Mouse (Mus musculus): ENCODE data around the gene Olfr1373. TPM values are rescaled to one million over a fixed set of nuclear protein-coding genes. Genes with fewer than 3 reads are reported as not detected.

Gene Olfr1373
- total RNA-seq, 1 experiment = not detected

DNA sequence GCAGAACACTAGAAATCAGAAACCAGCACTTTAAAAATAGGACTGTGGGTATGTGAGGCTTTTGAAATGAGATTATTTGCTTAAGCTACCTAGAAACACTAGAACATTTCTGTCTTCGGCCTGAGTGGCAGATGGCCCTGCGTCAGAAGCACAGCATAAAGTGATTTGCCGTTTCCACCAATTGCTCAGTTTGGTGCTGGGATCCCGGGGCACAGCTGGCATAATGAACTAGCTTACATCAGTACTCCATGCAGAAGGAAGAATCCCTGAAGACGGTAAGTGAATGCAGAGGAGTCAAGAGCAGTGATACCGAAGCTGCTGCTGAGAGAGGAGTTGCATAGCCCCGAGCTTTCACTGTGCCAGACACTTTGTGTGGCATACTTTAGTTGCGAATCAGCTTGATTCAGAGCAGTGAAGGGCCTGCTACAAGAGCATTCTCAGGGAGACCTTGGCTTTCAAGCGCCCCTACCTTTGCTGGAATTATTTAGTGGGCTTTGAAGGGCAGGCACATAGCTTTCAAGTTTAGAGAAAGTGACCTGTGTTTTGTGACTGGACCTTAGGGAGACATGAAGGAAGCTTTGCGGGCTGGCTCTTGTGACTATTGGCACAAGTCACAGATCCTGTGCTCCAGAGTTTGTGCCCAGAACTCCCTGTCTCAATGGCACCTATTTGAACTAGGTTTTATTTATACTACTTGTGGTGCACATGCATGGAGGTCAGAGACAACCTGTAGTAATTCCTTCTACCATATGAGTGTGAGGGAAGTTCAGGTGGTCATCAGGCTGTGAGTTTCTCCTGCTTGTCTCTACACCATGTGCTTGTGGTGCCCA lies 15.5 kb downstream of the Olfr1373 start:
- H3K9ac ChIP-seq (ENCODE audit: insufficient read depth, low read depth, low read length, poor library complexity, severe bottlenecking) = no peak overlapping the region
- no peaks in the 10 kb centered on the region for H3K9me3 ChIP-seq (ENCODE audit: control insufficient read depth, insufficient read depth, low read depth, low read length)
- no peak overlapping the region for H3K4me3 ChIP-seq (ENCODE audit: insufficient read depth in 1 of 2, low read depth in 1 of 2, low read length in 2 of 2, poor library complexity in 1 of 2, severe bottlenecking in 1 of 2)
- in situ Hi-C loops (cut with MboI; ENCODE audit: low sequenced_read_pairs in 2 of 2, unreplicated experiment in 2 of 2) = loop anchor here in 1 of 2 experiments (10.0 kb wide), 1 partner anchor 215 kb away; no protein-coding TSS in a partner anchor
- no peak for TF ChIP-seq ZNF384 (IDR thresholded peaks at IDR 0.05; ENCODE audit: low read depth, low read length)
- no peak for TF ChIP-seq ZC3H11A (IDR thresholded peaks at IDR 0.05; ENCODE audit: borderline replicate concordance, low read depth, low read length)
- TF ChIP-seq MAFK (IDR thresholded peaks at IDR 0.05; ENCODE audit: insufficient read depth, low read depth, low read length) = no peak
- no peak for TF ChIP-seq CHD2 (IDR thresholded peaks at IDR 0.05; ENCODE audit: low read depth, low read length)
- no peak for TF ChIP-seq HCFC1 (IDR thresholded peaks at IDR 0.05; ENCODE audit: borderline replicate concordance, insufficient read depth, low read length)
- no peak for DNase-seq (ENCODE audit: low read depth, low spot score)
- 0 out of 4 replicates have a peak, but pooled peaks cover 0 to 2% of the 10 kb centered on the region in 2 experiments for H3K4me1 ChIP-seq (ENCODE audit: control insufficient read depth in 2 of 2, insufficient read depth in 2 of 2, low read length in 2 of 2, poor library complexity in 1 of 2)
- H3K36me3 ChIP-seq (ENCODE audit: control insufficient read depth, insufficient read depth, low read length, poor library complexity, severe bottlenecking) = peaks cover 5% of the 10 kb centered on the region; the same call in 1 of the 2 replicates
- H3K27ac ChIP-seq (ENCODE audit: insufficient read depth, low read depth, low read length, poor library complexity, severe bottlenecking) = no peak overlapping the region

DNA sequence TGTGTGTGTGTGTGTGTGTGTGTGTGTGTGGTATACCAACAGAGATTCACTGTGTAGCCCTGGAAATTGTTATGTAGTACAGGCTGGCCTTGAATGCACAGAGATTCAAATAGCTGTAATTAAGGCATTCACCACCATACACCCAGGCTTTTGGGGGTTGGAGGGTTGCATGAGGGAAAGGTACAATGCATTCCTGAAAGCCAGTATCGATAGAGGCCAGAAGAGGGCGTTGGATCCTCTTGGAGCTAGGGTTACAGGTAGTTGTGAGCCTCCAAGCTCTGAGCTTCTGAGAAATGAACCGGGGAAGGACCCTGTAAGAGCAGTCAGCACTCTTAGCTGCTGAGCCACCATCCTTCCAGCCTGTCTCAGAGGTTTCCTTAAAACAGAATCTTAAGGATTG lies 16.2 kb downstream of the Olfr1373 start:
- in situ Hi-C loops (cut with MboI; ENCODE audit: low sequenced_read_pairs in 2 of 2, unreplicated experiment in 2 of 2) = no loop called here
- Histone ChIP-seq H3K9ac (ENCODE audit: insufficient read depth, low read depth, low read length, poor library complexity, severe bottlenecking) (no peak overlapping the region), H3K36me3 (ENCODE audit: control insufficient read depth, insufficient read depth, low read length, poor library complexity, severe bottlenecking) (peaks cover 10% of the 10 kb centered on the region), H3K4me1 (ENCODE audit: control insufficient read depth in 2 of 2, insufficient read depth in 2 of 2, low read length in 2 of 2, poor library complexity in 1 of 2) (0 out of 4 replicates have a peak, but pooled peaks cover 0 to 2% of the 10 kb centered on the region in 2 experiments), H3K9me3 (ENCODE audit: control insufficient read depth, insufficient read depth, low read depth, low read length) (no peaks in the 10 kb centered on the region), H3K27ac (ENCODE audit: insufficient read depth, low read depth, low read length, poor library complexity, severe bottlenecking) (no peak overlapping the region), H3K4me3 (ENCODE audit: insufficient read depth in 1 of 2, low read depth in 1 of 2, low read length in 2 of 2, poor library complexity in 1 of 2, severe bottlenecking in 1 of 2) (no peak overlapping the region)
- TF ChIP-seq HCFC1 (IDR thresholded peaks at IDR 0.05; ENCODE audit: borderline replicate concordance, insufficient read depth, low read length) (no peak), MAFK (IDR thresholded peaks at IDR 0.05; ENCODE audit: insufficient read depth, low read depth, low read length) (no peak), CHD2 (IDR thresholded peaks at IDR 0.05; ENCODE audit: low read depth, low read length) (no peak), ZNF384 (IDR thresholded peaks at IDR 0.05; ENCODE audit: low read depth, low read length) (no peak), ZC3H11A (IDR thresholded peaks at IDR 0.05; ENCODE audit: borderline replicate concordance, low read depth, low read length) (no peak)
- DNase-seq (ENCODE audit: low read depth, low spot score) = peak; percentile 36

DNA sequence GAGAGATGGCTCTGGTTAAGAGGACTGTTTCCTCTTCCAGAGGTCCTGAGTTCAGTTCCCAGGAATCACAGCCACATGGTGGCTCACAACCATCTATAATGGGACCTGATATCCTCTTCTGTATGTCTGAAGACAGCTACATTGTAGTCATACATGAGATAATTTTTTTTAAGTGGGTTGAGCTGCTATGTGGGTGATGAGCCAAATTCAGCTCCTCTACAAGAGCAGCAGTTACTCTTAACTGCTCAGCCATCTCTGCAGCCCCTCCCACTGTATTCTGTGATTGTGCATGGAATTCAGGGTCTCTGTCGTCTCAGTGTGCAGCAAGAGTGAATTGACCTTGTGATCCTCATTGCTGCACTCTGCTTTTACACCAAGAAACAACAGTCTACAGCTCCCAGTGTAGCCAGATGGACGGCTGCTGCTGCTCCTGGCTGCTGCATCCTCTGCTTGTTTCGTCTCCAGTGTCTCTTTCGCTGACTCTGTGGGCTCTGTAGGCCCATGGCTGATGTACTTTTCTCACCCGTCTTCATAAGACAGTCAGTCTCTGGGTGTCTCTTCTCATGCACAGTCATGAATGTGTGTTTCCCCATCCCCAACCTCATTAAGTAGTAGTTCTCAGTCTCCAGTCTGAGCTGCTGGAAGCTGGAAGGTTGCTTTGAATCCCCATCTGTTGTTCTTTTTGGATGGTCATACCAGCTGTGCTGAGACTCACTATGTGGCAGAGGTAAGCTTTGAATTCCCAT lies 16.8 kb downstream of the Olfr1373 start:
- no peak for DNase-seq (ENCODE audit: low read depth, low spot score)

DNA sequence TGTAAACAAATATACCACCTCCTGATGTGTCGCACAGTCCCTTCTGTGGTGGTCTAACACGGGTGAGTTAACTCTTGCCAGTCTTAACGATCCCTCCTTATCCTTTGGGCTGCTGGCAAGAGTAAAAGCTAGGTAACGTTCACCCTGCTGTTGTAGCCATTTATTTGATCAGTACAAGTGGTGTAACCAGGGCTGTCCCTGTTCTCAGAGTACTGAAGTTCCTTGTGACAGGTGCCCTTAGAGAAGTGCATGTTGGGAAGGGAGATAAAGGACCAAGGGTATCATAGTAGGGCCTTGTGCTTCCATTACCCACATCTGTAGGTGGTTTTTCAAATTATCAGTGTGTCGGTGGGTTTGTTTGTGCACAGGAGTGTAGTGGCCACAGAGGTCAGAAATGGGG lies 17.6 kb downstream of the Olfr1373 start:
- in situ Hi-C loops (cut with MboI; ENCODE audit: low sequenced_read_pairs in 2 of 2, unreplicated experiment in 2 of 2) = no loop called here

More for the DNA sequence above, 16.8 kb downstream of the Olfr1373 start:
- Histone ChIP-seq H3K4me3 (ENCODE audit: insufficient read depth in 1 of 2, low read depth in 1 of 2, low read length in 2 of 2, poor library complexity in 1 of 2, severe bottlenecking in 1 of 2) (no peak overlapping the region), H3K9me3 (ENCODE audit: control insufficient read depth, insufficient read depth, low read depth, low read length) (no peaks in the 10 kb centered on the region), H3K4me1 (ENCODE audit: control insufficient read depth in 2 of 2, insufficient read depth in 2 of 2, low read length in 2 of 2, poor library complexity in 1 of 2) (0 out of 4 replicates have a peak, but pooled peaks cover 0 to 2% of the 10 kb centered on the region in 2 experiments), H3K27ac (ENCODE audit: insufficient read depth, low read depth, low read length, poor library complexity, severe bottlenecking) (no peak overlapping the region), H3K9ac (ENCODE audit: insufficient read depth, low read depth, low read length, poor library complexity, severe bottlenecking) (no peak overlapping the region), H3K36me3 (ENCODE audit: control insufficient read depth, insufficient read depth, low read length, poor library complexity, severe bottlenecking) (peaks cover 14% of the 10 kb centered on the region)
- TF ChIP-seq ZC3H11A (IDR thresholded peaks at IDR 0.05; ENCODE audit: borderline replicate concordance, low read depth, low read length) (no peak), ZNF384 (IDR thresholded peaks at IDR 0.05; ENCODE audit: low read depth, low read length) (no peak), CHD2 (IDR thresholded peaks at IDR 0.05; ENCODE audit: low read depth, low read length) (no peak)
- in situ Hi-C loops (cut with MboI; ENCODE audit: low sequenced_read_pairs in 2 of 2, unreplicated experiment in 2 of 2) = no loop called here

More for the DNA sequence above, 17.6 kb downstream of the Olfr1373 start:
- no peak for DNase-seq (ENCODE audit: low read depth, low spot score)
- H3K4me1 ChIP-seq (ENCODE audit: control insufficient read depth in 2 of 2, insufficient read depth in 2 of 2, low read length in 2 of 2, poor library complexity in 1 of 2) = 0 out of 4 replicates have a peak, but pooled peaks cover 0 to 2% of the 10 kb centered on the region in 2 experiments
- no peak overlapping the region for H3K4me3 ChIP-seq (ENCODE audit: insufficient read depth in 1 of 2, low read depth in 1 of 2, low read length in 2 of 2, poor library complexity in 1 of 2, severe bottlenecking in 1 of 2)
- TF ChIP-seq ZNF384 (IDR thresholded peaks at IDR 0.05; ENCODE audit: low read depth, low read length) (no peak), CHD2 (IDR thresholded peaks at IDR 0.05; ENCODE audit: low read depth, low read length) (no peak)
- no peak overlapping the region for H3K27ac ChIP-seq (ENCODE audit: insufficient read depth, low read depth, low read length, poor library complexity, severe bottlenecking)
- H3K9me3 ChIP-seq (ENCODE audit: control insufficient read depth, insufficient read depth, low read depth, low read length) = no peaks in the 10 kb centered on the region
- H3K9ac ChIP-seq (ENCODE audit: insufficient read depth, low read depth, low read length, poor library complexity, severe bottlenecking) = no peak overlapping the region
- peaks cover 15% of the 10 kb centered on the region for H3K36me3 ChIP-seq (ENCODE audit: control insufficient read depth, insufficient read depth, low read length, poor library complexity, severe bottlenecking)

Data from ES-E14 (cell line).